Mouse (Mus musculus) G1E (cell line): ENCODE results near the gene Pex14.

Experiments
- CTCF ChIP-seq: IDR thresholded peaks from 2 replicates; pipeline ENCODE4 v1.5.1; 2012; ENCODE audit warnings: low read depth, low read length, inconsistent platforms, mixed read lengths
- GATA2 ChIP-seq: IDR thresholded peaks from 2 replicates; pipeline ENCODE4 v1.6.1; 2012; ENCODE audit warnings: low read depth, low read length, inconsistent platforms, borderline replicate concordance
- TAL1 ChIP-seq: conservative IDR thresholded peaks from 2 replicates; pipeline ENCODE4 v1.6.1; 2012; ENCODE audit warnings: low read depth, low read length, inconsistent platforms, mixed read lengths

GRCm38 (mm10) chr4:149006756-149007155, 92.9 kb downstream of the Pex14 start:
- TF ChIP-seq CTCF (no peak), GATA2 (no peak), TAL1 (no peak)
